Mouse (Mus musculus): Measurements from ENCODE around the gene 6430531B16Rik. TPM values are rescaled to one million over a fixed set of nuclear protein-coding genes. Genes with fewer than 3 reads are reported as not detected.

Gene 6430531B16Rik
- polyA plus RNA-seq, 1 experiment from 2014 or later = 0.66 TPM

GRCm38 (mm10) chr7:139994202-139994601, 15.6 kb upstream of the 6430531B16Rik start:
- ATAC-seq (replicated peaks; ENCODE audit: extremely low read depth, insufficient read depth, low FRiP score) = no peak
- 79% methylated on average over 4 of the region's 4 CpGs for WGBS
- H3K9me3 ChIP-seq (replicated peaks; ENCODE audit: control insufficient read depth, low read length) = no peaks in the 10 kb centered on the region
- H3K27me3 ChIP-seq (ENCODE audit: control insufficient read depth, insufficient read depth, low read length) = no peaks in the 10 kb centered on the region
- no peak overlapping the region for H3K27ac ChIP-seq (ENCODE audit: low read length)
- H3K4me2 ChIP-seq (ENCODE audit: low read depth, low read length) = no peak overlapping the region
- H3K4me3 ChIP-seq (ENCODE audit: low read length) = no peak overlapping the region
- no peaks in the 10 kb centered on the region for H3K4me1 ChIP-seq (ENCODE audit: control insufficient read depth, insufficient read depth, low read length)
- H3K9ac ChIP-seq (ENCODE audit: low read length) = no peak overlapping the region
- peaks cover 27% of the 10 kb centered on the region for H3K36me3 ChIP-seq (ENCODE audit: control insufficient read depth, insufficient read depth)

DNA sequence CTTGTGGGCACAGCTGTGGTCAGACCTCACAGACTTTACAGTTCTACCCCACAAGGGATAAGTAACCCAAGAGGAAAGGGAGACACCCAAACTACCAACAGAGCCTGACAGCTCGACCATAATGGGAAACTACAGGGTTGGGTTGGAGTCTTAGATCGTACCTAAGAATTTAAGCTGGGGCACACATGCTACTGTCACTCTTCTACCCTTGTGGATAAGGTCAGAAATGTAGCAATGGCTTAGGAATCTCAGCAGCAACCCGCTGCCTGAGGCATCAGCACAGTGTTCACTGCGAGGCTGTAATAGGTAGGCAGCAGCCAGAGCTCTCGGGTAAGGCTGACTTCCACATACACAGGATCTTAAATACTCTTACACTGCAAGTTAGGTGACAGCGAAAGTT, 15.0 kb upstream of the 6430531B16Rik start:
- no peak overlapping the region for H3K4me3 ChIP-seq (ENCODE audit: low read length)
- 86% methylated on average over 6 of the region's 6 CpGs for WGBS
- H3K9ac ChIP-seq (ENCODE audit: low read length) = no peak overlapping the region
- H3K9me3 ChIP-seq (replicated peaks; ENCODE audit: control insufficient read depth, low read length) = no peaks in the 10 kb centered on the region
- H3K27ac ChIP-seq (ENCODE audit: low read length) = no peak overlapping the region
- H3K4me1 ChIP-seq (ENCODE audit: control insufficient read depth, insufficient read depth, low read length) = no peaks in the 10 kb centered on the region
- no peaks in the 10 kb centered on the region for H3K27me3 ChIP-seq (ENCODE audit: control insufficient read depth, insufficient read depth, low read length)
- no peak for ATAC-seq (replicated peaks; ENCODE audit: extremely low read depth, insufficient read depth, low FRiP score)
- no peak overlapping the region for H3K4me2 ChIP-seq (ENCODE audit: low read depth, low read length)
- peaks cover 22% of the 10 kb centered on the region for H3K36me3 ChIP-seq (ENCODE audit: control insufficient read depth, insufficient read depth)

GRCm38 (mm10) chr7:139992406-139992805, 13.9 kb upstream of the 6430531B16Rik start, which contains the start of gene Adam8:
Adam8 (minus strand) TSS chr7:139992562.
- WGBS = 28% methylated on average over 7 of the region's 7 CpGs

GRCm38 (mm10) chr7:139990864-139991394, 12.4 kb upstream of the 6430531B16Rik start:
- no peaks in the 10 kb centered on the region for H3K4me1 ChIP-seq (ENCODE audit: control insufficient read depth, insufficient read depth, low read length)
- H3K27me3 ChIP-seq (ENCODE audit: control insufficient read depth, insufficient read depth, low read length) = no peaks in the 10 kb centered on the region; the same call in 1 of the 2 replicates
- no peak overlapping the region for H3K4me3 ChIP-seq (ENCODE audit: low read length)
- H3K9me3 ChIP-seq (replicated peaks; ENCODE audit: control insufficient read depth, low read length) = no peaks in the 10 kb centered on the region
- 68% methylated on average over 8 of the region's 8 CpGs for WGBS
- H3K9ac ChIP-seq (ENCODE audit: low read length) = no peak overlapping the region
- H3K36me3 ChIP-seq (ENCODE audit: control insufficient read depth, insufficient read depth) = peaks cover 1% of the 10 kb centered on the region; the same call in 1 of the 2 replicates
- no peak overlapping the region for H3K27ac ChIP-seq (ENCODE audit: low read length)
- no peak for ATAC-seq (replicated peaks; ENCODE audit: extremely low read depth, insufficient read depth, low FRiP score)
- no peak overlapping the region for H3K4me2 ChIP-seq (ENCODE audit: low read depth, low read length)

More at GRCm38 (mm10) chr7:139992406-139992805, 13.9 kb upstream of the 6430531B16Rik start, which contains the start of gene Adam8:
- H3K36me3 ChIP-seq (ENCODE audit: control insufficient read depth, insufficient read depth) = peaks cover 12% of the 10 kb centered on the region; the same call in 1 of the 2 replicates
- no peak within 1 kb of the TSS for H3K27ac ChIP-seq (ENCODE audit: low read length)
- H3K27me3 ChIP-seq (ENCODE audit: control insufficient read depth, insufficient read depth, low read length) = no peaks in the 10 kb centered on the region; the same call in 1 of the 2 replicates
- no peaks in the 10 kb centered on the region for H3K4me1 ChIP-seq (ENCODE audit: control insufficient read depth, insufficient read depth, low read length)
- no peak within 1 kb of the TSS for H3K4me2 ChIP-seq (ENCODE audit: low read depth, low read length)
- no peaks in the 10 kb centered on the region for H3K9me3 ChIP-seq (replicated peaks; ENCODE audit: control insufficient read depth, low read length)
- H3K4me3 ChIP-seq (ENCODE audit: low read length) = no peak within 1 kb of the TSS
- no peak; the same call in 1 of the 2 replicates for ATAC-seq (replicated peaks; ENCODE audit: extremely low read depth, insufficient read depth, low FRiP score)
- no peak within 1 kb of the TSS for H3K9ac ChIP-seq (ENCODE audit: low read length)

DNA sequence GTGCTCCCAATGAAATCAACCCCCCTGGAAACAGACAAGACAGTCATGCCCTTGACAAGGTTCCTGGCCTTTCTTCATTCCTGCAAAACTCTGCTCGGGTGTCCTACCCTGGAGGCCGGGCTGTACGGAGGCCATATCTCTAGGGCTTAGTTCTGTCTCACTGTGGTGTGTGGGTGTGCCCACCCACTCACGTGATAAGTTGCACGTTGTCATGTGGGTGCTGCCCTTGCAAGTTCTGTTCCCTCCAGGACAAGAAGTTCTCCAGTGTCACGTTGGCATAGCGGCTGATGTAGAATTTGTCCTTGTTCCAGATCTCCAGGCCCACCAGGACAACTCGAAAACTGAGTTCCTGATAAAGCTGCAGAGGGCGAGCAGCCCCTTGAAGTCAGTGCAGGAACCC, 9.7 kb upstream of the 6430531B16Rik start:
- H3K9me3 ChIP-seq (replicated peaks; ENCODE audit: control insufficient read depth, low read length) = no peaks in the 10 kb centered on the region
- H3K27me3 ChIP-seq (ENCODE audit: control insufficient read depth, insufficient read depth, low read length) = no peaks in the 10 kb centered on the region; the same call in 1 of the 2 replicates
- WGBS = 69% methylated on average over 9 of the region's 9 CpGs
- no peak overlapping the region for H3K27ac ChIP-seq (ENCODE audit: low read length)
- no peaks in the 10 kb centered on the region for H3K4me1 ChIP-seq (ENCODE audit: control insufficient read depth, insufficient read depth, low read length)
- H3K9ac ChIP-seq (ENCODE audit: low read length) = no peak overlapping the region
- no peak for ATAC-seq (replicated peaks; ENCODE audit: extremely low read depth, insufficient read depth, low FRiP score)
- H3K4me3 ChIP-seq (ENCODE audit: low read length) = no peak overlapping the region
- H3K4me2 ChIP-seq (ENCODE audit: low read depth, low read length) = no peak overlapping the region
- no peaks in the 10 kb centered on the region for H3K36me3 ChIP-seq (ENCODE audit: control insufficient read depth, insufficient read depth)

- H3K9me3 ChIP-seq (replicated peaks; ENCODE audit: control insufficient read depth, low read length) = no peaks in the 10 kb centered on the region
Observed at GRCm38 (mm10) chr7:139984505-139984904, 6.0 kb upstream of the 6430531B16Rik start.

DNA sequence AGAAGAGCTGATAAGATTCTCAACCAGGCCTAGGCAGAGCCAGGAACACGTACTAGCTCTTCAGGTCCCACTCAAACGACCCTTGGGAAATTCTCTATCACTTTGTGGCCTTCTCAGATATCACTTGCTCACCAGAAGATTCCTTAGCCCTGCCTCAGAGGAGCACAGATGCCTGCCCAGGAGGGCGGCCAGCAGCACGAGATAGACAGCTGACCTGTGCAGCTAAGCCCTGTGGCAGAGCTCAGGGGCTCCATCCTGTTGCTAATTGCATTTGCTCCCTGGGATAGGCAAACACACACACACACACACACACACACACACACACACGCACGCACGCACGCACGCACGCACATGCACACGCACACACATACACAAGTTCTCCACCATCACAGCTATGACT, 3.5 kb upstream of the 6430531B16Rik start:
- no peak overlapping the region for H3K4me2 ChIP-seq (ENCODE audit: low read depth, low read length)
- no peak overlapping the region for H3K9ac ChIP-seq (ENCODE audit: low read length)
- H3K4me3 ChIP-seq (ENCODE audit: low read length) = no peak overlapping the region
- peaks cover 4% of the 10 kb centered on the region; the same call in 1 of the 2 replicates for H3K4me1 ChIP-seq (ENCODE audit: control insufficient read depth, insufficient read depth, low read length)
- no peaks in the 10 kb centered on the region for H3K9me3 ChIP-seq (replicated peaks; ENCODE audit: control insufficient read depth, low read length)
- 73% methylated on average over 11 of the region's 11 CpGs for WGBS
- H3K27ac ChIP-seq (ENCODE audit: low read length) = no peak overlapping the region
- no peak for ATAC-seq (replicated peaks; ENCODE audit: extremely low read depth, insufficient read depth, low FRiP score)
- peaks cover 3% of the 10 kb centered on the region for H3K27me3 ChIP-seq (ENCODE audit: control insufficient read depth, insufficient read depth, low read length)
- no peaks in the 10 kb centered on the region for H3K36me3 ChIP-seq (ENCODE audit: control insufficient read depth, insufficient read depth)

More at GRCm38 (mm10) chr7:139984505-139984904, 6.0 kb upstream of the 6430531B16Rik start:
- Histone ChIP-seq H3K4me3 (ENCODE audit: low read length) (no peak overlapping the region), H3K9ac (ENCODE audit: low read length) (no peak overlapping the region), H3K27ac (ENCODE audit: low read length) (no peak overlapping the region), H3K4me1 (ENCODE audit: control insufficient read depth, insufficient read depth, low read length) (no peaks in the 10 kb centered on the region), H3K4me2 (ENCODE audit: low read depth, low read length) (no peak overlapping the region), H3K27me3 (ENCODE audit: control insufficient read depth, insufficient read depth, low read length) (peaks cover 3% of the 10 kb centered on the region), H3K36me3 (ENCODE audit: control insufficient read depth, insufficient read depth) (no peaks in the 10 kb centered on the region)
- 91% methylated on average over 11 of the region's 11 CpGs for whole genome bisulfite sequencing
- ATAC-seq (replicated peaks; ENCODE audit: extremely low read depth, insufficient read depth, low FRiP score) = no peak

GRCm38 (mm10) chr7:139980778-139981177, 2.2 kb upstream of the 6430531B16Rik start:
- Histone ChIP-seq H3K36me3 (ENCODE audit: control insufficient read depth, insufficient read depth) (no peaks in the 10 kb centered on the region), H3K4me1 (ENCODE audit: control insufficient read depth, insufficient read depth, low read length) (peaks cover 4% of the 10 kb centered on the region; the same call in 1 of the 2 replicates), H3K27me3 (ENCODE audit: control insufficient read depth, insufficient read depth, low read length) (peaks cover 6% of the 10 kb centered on the region), H3K9ac (ENCODE audit: low read length) (no peak overlapping the region), H3K9me3 (replicated peaks; ENCODE audit: control insufficient read depth, low read length) (no peaks in the 10 kb centered on the region), H3K4me3 (ENCODE audit: low read length) (no peak overlapping the region), H3K4me2 (ENCODE audit: low read depth, low read length) (no peak overlapping the region), H3K27ac (ENCODE audit: low read length) (no peak overlapping the region)
- no peak for ATAC-seq (replicated peaks; ENCODE audit: extremely low read depth, insufficient read depth, low FRiP score)
- 49% methylated on average over 3 of the region's 3 CpGs for WGBS

- ATAC-seq (replicated peaks; ENCODE audit: extremely low read depth, insufficient read depth, low FRiP score) = no peak; the same call in 1 of the 2 replicates
- H3K4me3 ChIP-seq (ENCODE audit: low read length) = peak overlapping the region; percentile 63
- H3K9me3 ChIP-seq (replicated peaks; ENCODE audit: control insufficient read depth, low read length) = no peaks in the 10 kb centered on the region
- H3K9ac ChIP-seq (ENCODE audit: low read length) = 0 out of 2 replicates have a peak overlapping the region, but pooled peaks have one; percentile 20
- no peak overlapping the region for H3K27ac ChIP-seq (ENCODE audit: low read length)
- peak overlapping the region; percentile 87 for H3K4me2 ChIP-seq (ENCODE audit: low read depth, low read length)
- H3K27me3 ChIP-seq (ENCODE audit: control insufficient read depth, insufficient read depth, low read length) = peaks cover 6% of the 10 kb centered on the region
- 39% methylated on average over 13 of the region's 13 CpGs for WGBS
- H3K36me3 ChIP-seq (ENCODE audit: control insufficient read depth, insufficient read depth) = no peaks in the 10 kb centered on the region
- H3K4me1 ChIP-seq (ENCODE audit: control insufficient read depth, insufficient read depth, low read length) = peaks cover 4% of the 10 kb centered on the region; the same call in 1 of the 2 replicates
Observed at GRCm38 (mm10) chr7:139979011-139979719, 610 bp upstream of the 6430531B16Rik start.

Measured in heart, embryonic 16.5 days (tissue).